Mouse (Mus musculus) hindbrain, embryonic 16.5 days (tissue): ENCODE measurements around the gene Coro7. TPM values are rescaled to one million over a fixed set of nuclear protein-coding genes. Genes with fewer than 3 reads are reported as not detected.
A peak's percentile ranks its signal among the peaks of the same experiment; 100 is the strongest.

Experiments
- ATAC-seq: fragments of 200-750 bp; cut with Nextera tagmentation; 2 replicates; pipeline ENCODE4 v1.8.0; 2017; ENCODE audit warnings: moderate TSS enrichment, moderate library complexity
- H3K27ac ChIP-seq: fragments of 300-500 bp; sonication (generic); 2 replicates; pipeline ENCODE4 v1.5.1; 2014; ENCODE audit warnings: low read depth, mild to moderate bottlenecking, control low read depth, low read length, moderate library complexity
- H3K27me3 ChIP-seq: fragments of 300-500 bp; sonication (generic); replicated peaks from 2 replicates; pipeline ENCODE4 v1.6.1; 2014; ENCODE audit warnings: low read length; ENCODE audit not compliant: control insufficient read depth, insufficient read depth
- H3K36me3 ChIP-seq: fragments of 300-500 bp; sonication (generic); 2 replicates; pipeline ENCODE4 v1.6.1; 2014; ENCODE audit warnings: mild to moderate bottlenecking, low read length, moderate library complexity, mixed read lengths; ENCODE audit not compliant: control insufficient read depth, insufficient read depth
- H3K4me1 ChIP-seq: fragments of 300-500 bp; sonication (generic); 2 replicates; pipeline ENCODE4 v1.6.1; 2014; ENCODE audit warnings: low read depth, low read length; ENCODE audit not compliant: control insufficient read depth, insufficient read depth
- H3K4me2 ChIP-seq: fragments of 300-500 bp; sonication (generic); 2 replicates; pipeline ENCODE4 v1.6.1; 2014; ENCODE audit warnings: mild to moderate bottlenecking, low read length, control low read depth, moderate library complexity
- H3K4me3 ChIP-seq: fragments of 300-500 bp; sonication (generic); 2 replicates; pipeline ENCODE4 v1.5.1; 2014; ENCODE audit warnings: mild to moderate bottlenecking, low read length, control low read depth, moderate library complexity
- H3K9ac ChIP-seq: fragments of 300-500 bp; sonication (generic); 2 replicates; pipeline ENCODE4 v1.6.1; 2014; ENCODE audit warnings: low read depth, mild to moderate bottlenecking, control low read depth, low read length, moderate library complexity
- H3K9me3 ChIP-seq: fragments of 300-500 bp; sonication (generic); 2 replicates; pipeline ENCODE4 v1.6.1; 2014; ENCODE audit warnings: mild to moderate bottlenecking, low read length, moderate library complexity; ENCODE audit not compliant: control insufficient read depth
- WGBS: fragments of 180-500 bp; shearing (Covaris S2); extraction: QIAGEN DNeasy Blood & Tissue Kit; methylation state at CpG from one replicate; pipeline ENCODE4 v1.1.7; 2014; 5-methylcytosine and 5-hydroxymethylcytosine counted together
- polyA plus RNA-seq: library from polyadenylated mRNA; unstranded; fragments of >200 nt; fragmentation: Nextera tagmentation; extraction: Ambion mirVana; gene quantifications from 2 replicates; pipeline ENCODE4 v1.2.1, GENCODE M21; 2015

Gene Coro7
- polyA plus RNA-seq, 1 experiment from 2014 or later, result 32.1 TPM

DNA sequence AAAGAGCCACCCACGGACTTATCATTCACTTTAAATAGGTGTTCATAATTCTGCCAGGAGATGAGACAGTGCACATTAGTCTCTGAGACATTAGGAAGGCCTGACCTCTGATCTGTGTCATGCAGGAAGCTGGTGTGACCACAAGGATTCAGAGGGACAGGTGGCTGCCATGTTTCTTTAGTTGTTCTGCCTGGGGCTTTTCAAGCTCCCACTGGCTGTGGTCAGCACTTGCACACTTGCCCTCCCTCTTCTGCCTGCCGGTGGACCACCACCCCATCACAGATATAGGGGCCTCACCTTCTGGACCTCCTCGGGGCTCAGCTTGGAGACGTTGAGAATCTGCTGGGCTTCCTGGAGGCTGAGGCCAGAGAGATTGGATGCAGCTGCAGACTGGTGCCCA, 62.7 kb downstream of the Coro7 start:
- Histone ChIP-seq H3K9me3 (no peaks in the 10 kb centered on the region), H3K4me2 (no peak overlapping the region), H3K27ac (no peak overlapping the region), H3K4me3 (no peak overlapping the region), H3K9ac (no peak overlapping the region), H3K27me3 (no peaks in the 10 kb centered on the region), H3K36me3 (peaks cover 20% of the 10 kb centered on the region), H3K4me1 (no peaks in the 10 kb centered on the region)
- WGBS, result 82% methylated on average over 4 of the region's 4 CpGs
- no peak for ATAC-seq

DNA sequence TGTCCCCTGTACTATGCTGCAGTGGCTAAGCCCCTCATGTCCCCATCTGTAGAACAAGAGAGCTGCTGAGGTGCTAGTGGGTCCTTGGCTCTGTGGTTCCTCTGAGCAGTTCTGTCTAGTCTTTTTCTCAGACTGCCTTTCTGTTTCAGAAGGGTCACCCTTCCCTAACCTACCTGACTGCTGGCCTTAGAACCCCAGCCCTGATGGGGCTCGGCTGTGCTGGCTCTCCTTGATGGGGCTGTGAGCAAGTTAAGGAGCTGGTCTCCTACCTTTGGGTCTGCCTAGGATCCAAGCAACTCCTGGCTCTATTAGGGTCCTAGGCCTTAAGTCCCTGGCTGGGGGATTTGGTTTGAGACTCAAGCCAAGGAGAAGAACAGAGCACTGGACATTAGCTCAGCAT, 64.3 kb downstream of the Coro7 start:
- peaks cover 27% of the 10 kb centered on the region for H3K36me3 ChIP-seq
- 94% methylated on average over 1 of the region's 1 CpGs for WGBS
- H3K9ac ChIP-seq, result no peak overlapping the region

DNA sequence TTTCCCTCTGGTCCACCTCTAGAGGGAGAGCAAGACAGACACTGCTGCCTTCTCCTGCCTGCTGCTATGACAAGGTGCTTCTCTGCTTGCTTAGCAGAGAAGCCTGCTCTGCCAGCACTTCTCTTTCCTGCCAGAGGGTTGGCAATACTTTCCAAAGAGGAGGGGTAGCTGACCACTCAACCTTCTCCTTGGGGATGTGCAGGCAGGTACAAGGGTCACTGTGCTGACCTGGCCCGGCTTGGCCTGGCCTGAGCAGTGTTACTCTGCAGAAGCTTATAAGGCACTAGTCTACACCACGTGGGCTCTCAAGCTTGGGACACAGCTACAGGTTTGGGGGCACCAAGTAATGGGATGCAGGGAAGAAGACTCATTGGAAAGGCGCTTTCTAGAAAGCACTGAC, 64.9 kb downstream of the Coro7 start:
- WGBS, result 89% methylated on average over 3 of the region's 3 CpGs
- no peak for ATAC-seq
- Histone ChIP-seq H3K4me2 (no peak overlapping the region), H3K4me1 (no peaks in the 10 kb centered on the region), H3K36me3 (peaks cover 30% of the 10 kb centered on the region), H3K27me3 (no peaks in the 10 kb centered on the region), H3K4me3 (no peak overlapping the region), H3K27ac (no peak overlapping the region), H3K9me3 (no peaks in the 10 kb centered on the region), H3K9ac (no peak overlapping the region)

More for the DNA sequence above, 64.3 kb downstream of the Coro7 start:
- no peak overlapping the region for H3K4me2 ChIP-seq
- no peak overlapping the region for H3K4me3 ChIP-seq
- H3K27ac ChIP-seq, result no peak overlapping the region
- no peaks in the 10 kb centered on the region for H3K27me3 ChIP-seq
- no peak for ATAC-seq
- H3K9me3 ChIP-seq, result no peaks in the 10 kb centered on the region
- H3K4me1 ChIP-seq, result no peaks in the 10 kb centered on the region

DNA sequence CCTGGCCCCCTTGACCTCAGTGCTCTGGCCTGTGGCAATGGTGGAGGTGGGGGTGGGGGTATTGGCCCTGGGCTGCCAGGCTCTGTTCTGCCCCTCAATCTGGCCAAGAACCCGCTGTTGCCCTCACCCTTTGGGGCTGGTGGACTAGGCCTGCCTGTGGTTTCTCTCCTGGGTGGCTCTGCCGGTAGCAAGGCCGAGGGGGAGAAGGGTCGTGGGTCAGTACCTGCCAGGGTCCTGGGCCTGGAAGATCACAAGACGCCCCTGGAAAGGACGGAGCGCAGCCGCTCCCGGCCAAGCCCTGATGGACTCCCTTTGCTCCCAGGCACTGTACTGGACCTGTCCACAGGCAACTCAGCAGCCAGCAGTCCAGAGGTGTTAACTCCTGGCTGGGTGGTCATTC, 65.8 kb downstream of the Coro7 start:
- H3K9ac ChIP-seq, result no peak overlapping the region
- no peaks in the 10 kb centered on the region for H3K9me3 ChIP-seq
- H3K36me3 ChIP-seq, result peaks cover 30% of the 10 kb centered on the region
- no peak for ATAC-seq
- H3K4me1 ChIP-seq, result no peaks in the 10 kb centered on the region
- H3K27ac ChIP-seq, result no peak overlapping the region
- no peak overlapping the region for H3K4me2 ChIP-seq
- no peaks in the 10 kb centered on the region for H3K27me3 ChIP-seq
- WGBS, result 95% methylated on average over 9 of the region's 9 CpGs
- no peak overlapping the region for H3K4me3 ChIP-seq

DNA sequence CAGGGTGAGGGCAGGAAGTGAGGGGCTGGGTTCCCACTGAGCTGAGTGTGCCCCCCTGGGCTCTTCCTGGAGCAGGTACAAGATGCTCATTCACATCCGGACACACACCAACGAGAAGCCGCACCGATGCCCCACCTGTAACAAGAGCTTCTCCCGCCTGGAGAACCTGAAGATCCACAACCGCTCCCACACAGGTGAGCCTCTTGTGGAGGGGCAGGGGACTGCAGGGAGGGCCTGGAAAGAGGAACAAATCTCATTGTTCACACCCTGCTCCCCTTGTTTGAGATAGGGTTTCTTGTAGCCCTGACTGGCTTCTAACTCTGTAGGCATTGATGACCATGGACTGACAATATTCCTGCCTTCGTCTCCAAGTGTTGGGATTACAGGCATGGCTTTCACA, 67.9 kb downstream of the Coro7 start:
- no peaks in the 10 kb centered on the region for H3K27me3 ChIP-seq
- no peak overlapping the region for H3K9ac ChIP-seq
- ATAC-seq, result no peak
- H3K4me3 ChIP-seq, result no peak overlapping the region
- WGBS, result 96% methylated on average over 7 of the region's 7 CpGs
- peaks cover 30% of the 10 kb centered on the region for H3K36me3 ChIP-seq
- no peak overlapping the region for H3K27ac ChIP-seq
- H3K4me1 ChIP-seq, result peaks cover 6% of the 10 kb centered on the region
- no peak overlapping the region for H3K4me2 ChIP-seq
- H3K9me3 ChIP-seq, result no peaks in the 10 kb centered on the region

DNA sequence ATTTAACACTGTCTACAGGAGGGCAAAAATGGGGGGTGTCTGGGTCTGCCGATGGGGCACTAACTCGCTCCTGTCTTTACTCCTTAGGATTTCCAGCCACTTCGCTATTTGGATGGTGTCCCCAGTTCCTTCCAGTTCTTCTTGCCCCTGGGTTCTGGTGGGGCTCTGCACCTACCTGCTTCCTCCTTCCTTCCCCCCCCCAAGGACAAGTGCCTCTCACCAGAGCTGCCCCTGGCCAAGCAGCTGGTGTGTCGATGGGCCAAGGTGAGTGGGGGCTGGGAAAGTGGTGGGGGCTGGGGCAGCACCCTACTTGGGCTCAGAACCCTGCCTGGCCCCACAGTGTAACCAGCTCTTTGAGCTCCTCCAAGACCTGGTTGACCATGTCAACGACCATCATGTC, 68.4 kb downstream of the Coro7 start:
- H3K27me3 ChIP-seq, result no peaks in the 10 kb centered on the region
- 92% methylated on average over 5 of the region's 5 CpGs for WGBS
- peaks cover 30% of the 10 kb centered on the region for H3K36me3 ChIP-seq
- H3K27ac ChIP-seq, result no peak overlapping the region
- no peaks in the 10 kb centered on the region for H3K9me3 ChIP-seq
- H3K4me3 ChIP-seq, result no peak overlapping the region
- H3K4me1 ChIP-seq, result peaks cover 10% of the 10 kb centered on the region
- no peak for ATAC-seq
- H3K4me2 ChIP-seq, result no peak overlapping the region
- H3K9ac ChIP-seq, result no peak overlapping the region

DNA sequence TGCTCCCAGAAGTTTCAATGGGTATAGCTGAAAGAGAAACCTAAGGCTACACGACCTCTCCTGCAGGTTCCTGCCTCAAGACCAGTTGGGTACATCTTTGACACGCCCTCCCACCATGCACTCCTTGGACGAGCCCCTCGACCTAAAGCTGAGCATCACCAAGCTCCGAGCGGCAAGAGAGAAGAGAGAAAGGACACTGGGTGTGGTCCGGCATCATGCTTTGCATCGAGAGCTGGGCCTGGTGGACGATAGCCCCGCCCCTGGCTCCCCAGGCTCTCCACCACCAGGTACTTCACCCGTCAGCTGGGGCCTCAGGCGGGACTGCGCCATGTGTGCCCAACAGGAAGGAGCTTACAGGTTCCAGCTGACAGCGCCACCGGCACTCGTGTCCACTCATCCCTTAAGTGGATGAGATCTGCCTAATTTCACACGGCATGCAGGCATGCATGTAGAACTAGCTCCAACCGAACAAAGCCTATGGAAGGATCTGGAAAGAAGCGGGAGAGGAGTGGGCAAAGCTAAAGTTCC, 71.0 kb downstream of the Coro7 start:
- no peak overlapping the region for H3K9ac ChIP-seq
- H3K27me3 ChIP-seq, result no peaks in the 10 kb centered on the region
- H3K4me2 ChIP-seq, result no peak overlapping the region
- ATAC-seq, result no peak
- peaks cover 20% of the 10 kb centered on the region for H3K36me3 ChIP-seq
- peaks cover 25% of the 10 kb centered on the region for H3K4me1 ChIP-seq
- WGBS, result 86% methylated on average over 19 of the region's 19 CpGs
- no peak overlapping the region for H3K4me3 ChIP-seq
- no peaks in the 10 kb centered on the region for H3K9me3 ChIP-seq
- no peak overlapping the region for H3K27ac ChIP-seq

DNA sequence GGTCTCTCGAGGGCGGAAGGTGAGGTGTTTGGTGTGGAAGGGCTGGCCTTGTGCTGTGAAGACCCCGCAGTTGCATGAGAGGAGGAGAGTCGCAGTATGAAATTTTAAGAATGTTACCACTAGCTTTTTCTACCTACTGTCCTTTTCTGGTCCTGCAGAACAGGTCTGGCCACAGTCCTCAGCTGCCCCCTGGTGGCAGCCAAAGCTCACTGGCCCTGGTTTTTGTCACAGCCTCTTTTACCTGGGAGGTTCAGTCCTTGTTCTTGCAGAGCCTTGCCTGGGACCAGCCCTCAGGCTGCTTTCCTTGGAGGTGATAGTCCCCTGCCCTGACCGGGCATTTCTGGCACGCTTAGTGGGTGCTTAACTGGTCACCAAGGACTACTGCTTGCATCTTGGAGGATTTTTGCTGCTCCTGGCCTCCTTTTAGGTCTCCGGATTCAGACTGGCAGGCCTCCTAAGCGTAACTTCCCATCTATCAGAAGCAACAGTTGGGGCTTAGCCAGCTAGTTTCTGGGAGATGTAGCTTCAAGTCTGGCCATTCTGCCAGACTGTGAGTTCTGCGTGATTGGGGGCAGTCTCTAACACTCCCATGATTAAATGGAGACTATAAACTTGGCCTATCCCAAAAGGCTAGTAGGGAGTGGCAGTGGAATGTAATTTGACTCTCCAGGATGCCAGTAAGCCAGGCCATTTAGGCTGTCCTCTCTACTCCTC, 71.6 kb downstream of the Coro7 start:
- 56% methylated on average over 9 of the region's 9 CpGs for WGBS
- Histone ChIP-seq H3K27me3 (no peaks in the 10 kb centered on the region), H3K4me3 (no peak overlapping the region), H3K27ac (no peak overlapping the region), H3K9me3 (no peaks in the 10 kb centered on the region), H3K4me1 (peaks cover 30% of the 10 kb centered on the region), H3K36me3 (peaks cover 14% of the 10 kb centered on the region), H3K4me2 (no peak overlapping the region), H3K9ac (no peak overlapping the region)
- peak; percentile 62; the same call in 1 of the 2 replicates for ATAC-seq

DNA sequence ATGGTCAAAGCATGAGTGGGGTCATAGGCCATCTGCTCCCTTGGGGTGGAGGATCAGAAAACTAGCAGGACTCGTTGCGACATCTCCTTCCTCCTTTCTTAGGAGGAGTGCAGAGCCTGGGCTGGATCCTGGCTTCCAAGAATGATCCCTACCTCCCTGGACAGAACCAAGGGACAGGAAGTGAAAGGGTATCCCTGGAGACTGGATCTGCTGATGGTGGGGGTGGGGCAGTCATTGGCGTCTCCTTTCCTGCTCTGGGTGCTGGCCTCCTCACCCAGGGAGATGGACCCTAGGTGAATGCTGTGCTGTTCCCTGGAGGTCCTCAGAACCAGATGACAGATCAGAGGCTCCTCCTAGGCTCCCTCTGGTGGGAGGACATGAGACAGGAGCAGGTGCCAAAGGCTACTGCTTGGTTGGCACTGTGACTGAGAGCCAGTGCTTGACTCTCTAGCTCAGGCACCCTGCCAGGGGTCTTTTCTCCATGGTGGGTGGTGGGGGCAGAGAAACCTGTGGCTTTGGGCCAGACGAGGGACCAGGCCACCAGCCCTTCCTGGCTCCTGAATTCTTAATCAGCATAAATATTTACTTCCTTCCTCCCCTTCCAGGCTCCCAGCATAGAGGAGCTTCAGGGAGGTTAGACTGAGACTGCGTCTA, 73.0 kb downstream of the Coro7 start:
- Histone ChIP-seq H3K4me2 (no peak overlapping the region), H3K36me3 (peaks cover 7% of the 10 kb centered on the region), H3K9me3 (no peaks in the 10 kb centered on the region), H3K27ac (no peak overlapping the region), H3K27me3 (no peaks in the 10 kb centered on the region), H3K4me1 (peaks cover 38% of the 10 kb centered on the region), H3K4me3 (no peak overlapping the region), H3K9ac (no peak overlapping the region)
- 48% methylated on average over 5 of the region's 5 CpGs for WGBS
- ATAC-seq, result peak; percentile 35
